Mouse (Mus musculus): ENCODE data around the gene Slc25a35. TPM values are rescaled to one million over a fixed set of nuclear protein-coding genes. Genes with fewer than 3 reads are reported as not detected.
"Not testable (repeated sequence)": the region's sequence is repeated elsewhere in the genome, so short reads cannot be mapped to it uniquely, and the experiment has no call there.

Slc25a35 gene
- polyA plus RNA-seq, 1 experiment: 5.7 TPM

DNA sequence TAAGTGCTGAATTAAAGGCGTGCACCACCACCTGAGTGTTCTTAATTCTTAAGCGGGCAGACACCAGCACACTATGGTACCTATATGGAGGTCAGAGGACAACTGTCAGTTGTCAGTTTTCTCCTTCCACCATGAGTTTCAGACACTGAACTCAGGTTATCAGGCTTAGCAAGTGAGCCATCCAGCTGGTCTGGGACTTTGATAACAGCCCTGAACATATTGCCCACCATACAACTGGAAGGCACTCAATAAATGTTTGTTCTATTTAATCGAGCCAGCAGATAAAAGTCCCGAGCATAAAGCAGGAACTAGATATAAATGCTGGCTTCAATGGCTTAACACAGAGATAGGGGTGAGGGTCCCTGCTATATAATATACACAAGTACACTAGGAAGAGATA lies 29.1 kb downstream of the Slc25a35 start:
- no peaks in the 10 kb centered on the region for H3K4me1 ChIP-seq (ENCODE audit: control insufficient read depth, insufficient read depth, low read length)
- no peak for TF ChIP-seq POLR2A (IDR thresholded peaks at IDR 0.05; ENCODE audit: low read depth, low read length)
- no peak for TF ChIP-seq CTCF (IDR thresholded peaks at IDR 0.05; ENCODE audit: borderline replicate concordance, insufficient read depth, low read length)
- no peak overlapping the region for H3K4me3 ChIP-seq (ENCODE audit: insufficient read depth, low read length)
- no peak overlapping the region for H3K27ac ChIP-seq (ENCODE audit: insufficient read depth, low read length)

DNA sequence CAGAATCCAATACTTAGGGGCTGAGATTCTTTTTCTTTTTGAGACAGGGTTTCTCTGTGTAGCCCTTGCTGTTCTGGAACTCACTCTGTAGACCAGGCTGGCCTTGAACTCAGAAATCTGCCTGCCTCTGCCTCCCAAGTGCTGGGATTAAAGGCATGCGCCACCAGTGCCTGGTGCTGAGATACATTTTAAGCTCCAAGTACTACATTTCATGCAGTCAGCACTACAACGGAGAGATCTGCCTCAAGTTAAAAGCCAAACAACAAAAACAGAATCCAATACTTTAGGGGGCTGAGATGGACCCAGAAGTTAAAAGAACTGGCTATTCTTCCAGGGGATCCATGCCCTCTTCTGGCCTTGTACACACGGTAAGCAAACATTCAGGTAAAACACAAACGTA lies 34.9 kb downstream of the Slc25a35 start:
- H3K4me1 ChIP-seq (ENCODE audit: control insufficient read depth, insufficient read depth, low read length); H3K4me3 ChIP-seq (ENCODE audit: insufficient read depth, low read length); H3K27ac ChIP-seq (ENCODE audit: insufficient read depth, low read length): not testable (repeated sequence)

DNA sequence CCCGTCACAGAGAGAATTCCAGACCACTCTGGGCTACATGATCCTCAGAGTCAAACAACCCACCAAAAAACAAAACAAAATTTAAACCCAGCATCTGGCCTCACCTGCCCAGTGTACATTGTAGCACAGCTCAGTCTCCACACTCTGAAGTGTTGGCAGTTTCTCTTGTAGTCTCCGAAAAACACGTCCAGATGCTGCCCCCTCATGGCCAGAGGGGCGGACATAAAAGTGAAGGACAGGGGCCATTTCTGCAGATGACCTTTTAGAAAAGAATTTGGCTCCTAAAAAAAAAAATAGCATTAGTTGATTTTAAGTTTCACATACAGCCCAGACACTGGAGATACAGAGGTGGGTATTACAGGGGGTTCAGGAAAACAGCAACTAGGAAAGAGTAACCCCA lies 35.7 kb downstream of the Slc25a35 start:
- TF ChIP-seq CTCF (IDR thresholded peaks at IDR 0.05; ENCODE audit: borderline replicate concordance, insufficient read depth, low read length) (no peak), POLR2A (IDR thresholded peaks at IDR 0.05; ENCODE audit: low read depth, low read length) (no peak)
- Histone ChIP-seq H3K4me1 (ENCODE audit: control insufficient read depth, insufficient read depth, low read length) (no peaks in the 10 kb centered on the region), H3K27ac (ENCODE audit: insufficient read depth, low read length) (no peak overlapping the region), H3K4me3 (ENCODE audit: insufficient read depth, low read length) (no peak overlapping the region)

DNA sequence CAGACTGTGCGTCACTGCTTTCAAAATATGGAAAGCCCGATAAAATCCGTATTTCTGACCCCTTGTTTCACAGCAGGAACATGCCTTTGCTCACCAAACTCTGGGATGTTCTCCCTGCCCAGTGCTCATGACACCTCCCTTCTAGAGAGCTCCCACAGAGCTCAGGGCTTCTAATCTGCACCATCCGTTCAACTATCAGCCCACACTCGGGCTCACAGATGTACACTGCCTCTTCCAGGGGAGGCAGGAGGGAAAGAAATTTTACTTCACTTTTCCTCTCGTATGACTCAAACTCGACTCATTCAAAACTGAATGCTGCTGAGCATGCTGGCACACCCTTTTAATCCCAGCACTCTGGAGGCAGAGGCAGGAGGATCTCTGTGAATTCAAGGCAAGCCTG lies 37.3 kb downstream of the Slc25a35 start:
- Histone ChIP-seq H3K4me3 (ENCODE audit: insufficient read depth, low read length) (no peak overlapping the region), H3K27ac (ENCODE audit: insufficient read depth, low read length) (no peak overlapping the region), H3K4me1 (ENCODE audit: control insufficient read depth, insufficient read depth, low read length) (no peaks in the 10 kb centered on the region)
- TF ChIP-seq CTCF (IDR thresholded peaks at IDR 0.05; ENCODE audit: borderline replicate concordance, insufficient read depth, low read length) (no peak), POLR2A (IDR thresholded peaks at IDR 0.05; ENCODE audit: low read depth, low read length) (no peak)

DNA sequence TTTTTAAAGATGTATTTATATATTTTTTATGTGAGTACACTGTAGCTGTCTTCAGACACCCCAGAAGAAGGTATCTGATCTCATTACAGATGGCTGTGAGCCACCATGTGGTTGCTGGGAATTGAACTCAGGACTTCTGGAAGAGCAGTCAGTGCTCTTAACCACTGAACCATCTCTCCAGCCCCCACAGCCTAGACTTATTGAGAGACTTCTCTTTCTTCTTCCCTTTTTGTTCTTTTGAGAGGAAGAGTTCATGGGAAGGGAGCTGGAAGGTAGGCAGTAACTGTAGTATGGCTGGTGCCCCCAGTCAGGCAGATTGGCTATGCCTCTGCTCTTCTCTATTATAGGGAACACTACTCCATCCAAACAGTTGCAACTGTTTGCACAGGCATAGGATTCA lies 38.6 kb downstream of the Slc25a35 start:
- H3K4me3 ChIP-seq (ENCODE audit: insufficient read depth, low read length); H3K4me1 ChIP-seq (ENCODE audit: control insufficient read depth, insufficient read depth, low read length); H3K27ac ChIP-seq (ENCODE audit: insufficient read depth, low read length): not testable (repeated sequence)

DNA sequence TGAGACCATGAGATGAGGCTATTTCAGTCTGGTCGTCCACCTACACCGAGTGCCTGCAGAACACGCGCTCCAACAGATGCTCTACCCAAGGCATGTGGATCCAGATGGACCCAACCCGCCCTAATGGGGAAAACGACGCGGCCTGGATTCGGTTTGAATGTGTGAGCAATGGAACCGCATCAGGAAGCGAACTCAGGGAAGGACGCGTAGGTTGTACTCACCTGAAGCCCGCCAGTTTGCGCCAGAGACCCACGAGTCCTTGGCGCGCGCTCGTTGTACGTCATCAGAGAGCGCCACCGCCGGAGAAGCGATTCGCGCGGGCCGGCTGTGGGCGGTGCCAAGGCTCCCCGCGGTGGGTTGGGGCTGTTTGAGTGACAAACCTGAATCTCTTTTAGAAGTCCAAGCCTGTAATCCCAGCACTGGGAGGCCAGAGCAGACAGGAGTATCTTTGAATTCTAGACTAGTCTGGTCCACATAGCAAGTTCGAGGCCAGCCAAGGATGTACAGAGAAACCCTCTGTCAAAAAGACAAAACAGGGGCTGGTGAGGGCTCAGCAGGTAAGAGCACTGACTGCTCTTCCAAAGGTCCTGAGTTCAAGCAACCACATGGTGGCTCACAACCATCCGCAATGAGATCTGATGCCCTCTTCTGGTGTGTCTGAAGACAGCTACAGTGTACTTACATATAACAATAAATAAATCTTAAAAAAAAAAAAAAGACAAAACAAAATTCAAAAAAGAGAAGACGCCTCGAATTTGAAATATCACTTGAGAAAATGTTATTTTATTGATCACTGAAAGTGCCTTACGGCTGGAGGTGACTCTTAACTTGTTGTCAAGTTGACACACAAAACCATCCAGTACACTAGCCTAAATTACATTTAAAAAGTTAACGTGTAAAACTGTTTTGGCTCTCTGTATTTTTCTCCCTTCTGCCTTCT lies 40.5 kb downstream of the Slc25a35 start, which contains the start of gene Pfas:
TSS of gene Pfas (minus strand) at position 279 of the 940 bp plus-strand sequence.
- Histone ChIP-seq H3K4me3 (ENCODE audit: insufficient read depth, low read length) (peak within 1 kb of the TSS; percentile 91), H3K4me1 (ENCODE audit: control insufficient read depth, insufficient read depth, low read length) (no peaks in the 10 kb centered on the region), H3K27ac (ENCODE audit: insufficient read depth, low read length) (no peak within 1 kb of the TSS)
- TF ChIP-seq POLR2A (IDR thresholded peaks at IDR 0.05; ENCODE audit: low read depth, low read length) (peak; percentile 62), CTCF (IDR thresholded peaks at IDR 0.05; ENCODE audit: borderline replicate concordance, insufficient read depth, low read length) (no peak)

DNA sequence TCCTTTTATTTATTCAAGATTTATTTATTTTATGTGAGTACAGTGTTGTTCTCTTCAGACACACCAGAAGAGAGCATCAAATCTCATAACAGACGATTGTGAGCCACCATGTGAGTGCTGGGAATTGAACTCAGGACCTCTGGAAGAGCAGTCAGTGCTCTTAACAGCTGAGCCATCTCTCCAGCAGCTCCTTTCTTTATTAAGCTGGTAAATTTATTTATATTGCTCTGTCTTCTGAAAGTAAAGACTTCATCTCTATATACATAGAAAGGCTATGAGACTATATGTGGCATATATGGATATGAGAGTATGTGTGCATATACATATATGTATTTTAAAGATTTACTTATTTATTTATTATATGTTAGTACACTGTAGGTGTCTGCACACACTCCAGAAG lies 41.6 kb downstream of the Slc25a35 start:
- no peak overlapping the region for H3K4me3 ChIP-seq (ENCODE audit: insufficient read depth, low read length)
- TF ChIP-seq POLR2A (IDR thresholded peaks at IDR 0.05; ENCODE audit: low read depth, low read length): no peak
- no peak for TF ChIP-seq CTCF (IDR thresholded peaks at IDR 0.05; ENCODE audit: borderline replicate concordance, insufficient read depth, low read length)
- H3K27ac ChIP-seq (ENCODE audit: insufficient read depth, low read length): no peak overlapping the region
- no peaks in the 10 kb centered on the region for H3K4me1 ChIP-seq (ENCODE audit: control insufficient read depth, insufficient read depth, low read length)

DNA sequence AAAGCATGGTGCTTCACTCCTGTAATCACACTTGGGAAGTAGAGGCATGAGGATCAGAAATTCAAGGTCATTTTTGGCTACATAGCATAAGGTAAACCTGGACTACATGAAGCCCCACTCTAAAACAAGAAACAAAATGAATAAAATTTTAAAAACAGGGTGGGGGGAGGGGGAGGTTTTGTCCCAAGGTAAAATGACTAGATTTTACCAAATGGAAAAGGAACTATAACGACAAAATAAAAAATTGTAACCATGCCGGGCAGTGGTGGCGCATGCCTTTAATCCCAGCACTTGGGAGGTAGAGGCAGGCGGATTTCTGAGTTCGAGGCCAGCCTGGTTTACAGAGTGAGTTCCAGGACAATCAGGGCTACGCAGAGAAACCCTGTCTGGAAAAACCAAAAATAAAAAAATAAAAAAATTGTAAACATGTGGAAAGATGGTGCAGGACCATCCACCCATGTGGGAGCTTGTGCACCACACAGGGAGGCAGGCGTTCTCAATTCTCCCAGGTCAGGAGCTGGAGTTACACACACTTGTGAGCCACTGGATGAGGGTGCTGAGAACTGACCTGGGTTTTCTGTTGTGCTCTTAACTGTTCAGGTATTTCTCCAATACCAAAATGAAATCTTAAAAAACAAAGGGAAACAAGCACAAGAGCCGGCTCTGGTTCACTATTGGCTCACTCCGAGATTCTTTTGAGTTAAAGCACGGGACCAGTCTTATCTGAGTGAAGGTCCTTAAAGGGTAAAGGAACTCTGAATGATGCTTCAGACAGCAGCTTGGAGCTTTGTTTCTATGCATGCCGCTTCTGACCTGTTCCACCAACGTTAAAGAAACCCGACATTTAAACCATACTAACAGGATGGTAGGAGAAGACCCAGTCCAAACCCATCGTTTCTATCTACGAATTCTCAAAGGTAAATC lies 42.7 kb downstream of the Slc25a35 start:
- H3K4me3 ChIP-seq (ENCODE audit: insufficient read depth, low read length): no peak overlapping the region
- TF ChIP-seq POLR2A (IDR thresholded peaks at IDR 0.05; ENCODE audit: low read depth, low read length) (no peak), CTCF (IDR thresholded peaks at IDR 0.05; ENCODE audit: borderline replicate concordance, insufficient read depth, low read length) (no peak)
- no peaks in the 10 kb centered on the region for H3K4me1 ChIP-seq (ENCODE audit: control insufficient read depth, insufficient read depth, low read length)
- no peak overlapping the region for H3K27ac ChIP-seq (ENCODE audit: insufficient read depth, low read length)

DNA sequence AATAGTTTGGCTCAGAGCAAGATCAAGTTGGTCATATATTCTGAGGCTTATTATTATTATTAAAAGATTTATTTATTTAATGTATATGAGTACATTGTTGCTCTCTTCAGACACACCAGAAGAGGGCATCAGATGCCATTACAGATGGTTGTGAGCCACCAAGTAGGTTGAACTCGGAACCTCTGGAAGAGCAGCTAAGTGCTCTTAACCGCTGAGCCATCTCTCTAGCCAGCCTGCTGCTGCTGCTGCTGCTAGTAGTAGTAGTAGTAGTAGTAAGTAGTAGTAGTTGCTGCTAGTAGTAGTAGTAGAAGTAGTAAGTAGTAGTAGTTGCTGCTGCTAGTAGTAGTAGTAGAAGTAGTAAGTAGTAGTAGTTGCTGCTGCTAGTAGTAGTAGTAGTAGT lies 43.5 kb downstream of the Slc25a35 start:
- H3K4me3 ChIP-seq (ENCODE audit: insufficient read depth, low read length): peak overlapping the region; percentile 89; the same call in 1 of the 2 replicates
- H3K27ac ChIP-seq (ENCODE audit: insufficient read depth, low read length); H3K4me1 ChIP-seq (ENCODE audit: control insufficient read depth, insufficient read depth, low read length): not testable (repeated sequence)

DNA sequence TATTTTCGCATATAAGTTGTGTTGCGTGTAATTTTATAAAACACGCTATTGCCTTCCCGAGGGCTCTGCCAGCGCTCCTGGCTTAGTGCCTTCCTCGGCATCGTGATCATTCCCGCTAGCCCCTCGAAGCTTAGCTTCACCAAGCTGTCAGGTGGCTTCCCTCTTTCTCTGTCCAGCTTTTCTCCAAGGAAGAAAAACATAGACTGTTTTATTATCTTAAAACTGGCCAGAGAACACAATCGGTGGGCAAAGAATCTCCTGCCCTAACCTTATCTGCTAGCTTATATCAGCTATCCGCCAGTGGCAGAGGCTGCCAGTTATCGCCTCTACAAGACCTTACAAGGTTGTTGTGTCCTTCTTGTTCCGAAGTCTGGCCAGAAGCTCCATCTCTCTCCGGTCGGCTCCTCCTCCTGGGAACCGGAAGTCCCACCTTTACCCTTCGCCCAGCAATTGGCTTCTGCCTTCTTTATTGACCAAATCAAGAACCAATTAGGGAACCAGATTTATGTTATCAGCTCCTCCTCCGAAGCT lies 44.2 kb downstream of the Slc25a35 start:
- peak; percentile 96 for TF ChIP-seq POLR2A (IDR thresholded peaks at IDR 0.05; ENCODE audit: low read depth, low read length)
- TF ChIP-seq CTCF (IDR thresholded peaks at IDR 0.05; ENCODE audit: borderline replicate concordance, insufficient read depth, low read length): no peak
- H3K27ac ChIP-seq (ENCODE audit: insufficient read depth, low read length): peak overlapping the region; percentile 66
- peak overlapping the region; percentile 89 for H3K4me3 ChIP-seq (ENCODE audit: insufficient read depth, low read length)
- H3K4me1 ChIP-seq (ENCODE audit: control insufficient read depth, insufficient read depth, low read length): no peaks in the 10 kb centered on the region
